Mouse (Mus musculus): ENCODE measurements around the gene Luzp4.
"Not testable (repeated sequence)": the region's sequence is repeated elsewhere in the genome, so short reads cannot be mapped to it uniquely, and the experiment has no call there.

Gene Luzp4

DNA sequence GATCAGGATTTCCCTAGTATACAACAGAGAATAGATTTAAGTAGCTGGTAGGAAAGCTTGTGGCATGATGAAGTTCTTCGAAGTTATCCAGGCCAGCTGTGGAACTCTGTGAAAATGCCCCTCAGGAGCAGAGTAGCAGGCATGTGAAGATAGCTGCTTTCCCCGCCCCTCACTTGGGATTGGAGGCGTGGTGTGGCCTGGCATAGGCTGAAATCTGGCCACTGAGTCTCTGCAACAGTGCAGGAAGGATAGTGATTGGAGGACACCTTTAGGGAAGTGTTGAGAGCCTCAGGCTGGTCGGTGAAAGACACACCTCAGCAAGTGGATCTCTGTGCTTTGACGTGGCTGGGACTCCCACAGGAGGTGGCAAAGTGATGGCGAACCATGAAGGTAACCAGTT, at the start of gene Luzp4:
TSS of gene Luzp4 (plus strand) at position 301 of the 400 bp plus-strand sequence.
- DNase-seq (ENCODE audit: low spot score): not testable (repeated sequence)

DNA sequence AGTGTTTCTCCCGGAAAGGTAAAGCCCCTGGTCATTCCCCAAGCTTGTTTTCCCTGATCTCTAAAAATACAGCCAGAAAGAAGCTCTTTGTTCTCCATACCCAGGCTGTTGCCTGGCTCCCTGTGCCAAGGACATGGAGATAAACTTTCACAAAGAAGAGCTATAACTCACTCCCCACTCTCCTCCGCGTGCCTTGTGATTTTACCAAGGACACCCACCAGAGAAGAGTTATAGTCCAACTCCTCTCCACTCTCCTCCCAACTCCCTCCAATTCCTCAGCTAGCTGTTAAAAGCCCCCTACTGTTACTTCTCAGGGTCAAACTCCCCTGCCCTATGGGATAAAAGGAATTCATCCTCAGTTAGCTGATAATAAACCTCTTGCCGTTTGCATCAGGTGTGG, 15.6 kb upstream of the Luzp4 start:
- not testable (repeated sequence) for DNase-seq (ENCODE audit: low spot score)

Measured in ovary, postnatal 36 days (tissue).